Mouse (Mus musculus) central nervous system, embryonic 18 days (tissue): ENCODE results near the gene 9530077C05Rik. TPM values are rescaled to one million over a fixed set of nuclear protein-coding genes. Genes with fewer than 3 reads are reported as not detected.

Source experiments
- polyA plus RNA-seq: library from polyadenylated mRNA; depleted of rRNA; stranded (reverse); fragments of >200 nt; gene quantifications from 2 replicates; pipeline ENCODE4 v1.2.3, GENCODE M21; 2012; rRNA removed

Gene 9530077C05Rik
- 12.0 and 13.4 TPM in 2 replicates for polyA plus RNA-seq

GRCm38 (mm10) chr9:22411002-22411857 lies at the start of gene 9530077C05Rik:
Gene 9530077C05Rik (plus strand): TSS chr9:22411513.

GRCm38 (mm10) chr9:22389021-22389476 lies 22.3 kb upstream of the 9530077C05Rik start, which contains the start of gene Anln:
Gene Anln (minus strand): TSS chr9:22389188.

GRCm38 (mm10) chr9:22453990-22454389 lies 42.7 kb downstream of the 9530077C05Rik start, which contains the start of gene Gm17545:
Gene Gm17545 (plus strand): TSS chr9:22454290.

GRCm38 (mm10) chr9:22469643-22470042 lies 58.3 kb downstream of the 9530077C05Rik start, which contains the start of gene Rp9:
Gene Rp9 (minus strand): TSS chr9:22469743.

GRCm38 (mm10) chr9:22475424-22475868 lies 64.1 kb downstream of the 9530077C05Rik start, which contains the start of gene Bbs9:
Gene Bbs9 (plus strand): TSS chr9:22475715.

Other genes with a start within 250 kb of the 9530077C05Rik start
- 0.28 and 0.33 TPM in 2 replicates for gene Zfp872, start 223.4 kb upstream of the 9530077C05Rik start, polyA plus RNA-seq
- gene Zfp809, start 185.8 kb upstream of the 9530077C05Rik start, polyA plus RNA-seq = 8.3 and 8.7 TPM in 2 replicates
- gene Zfp599, start 151.6 kb upstream of the 9530077C05Rik start, polyA plus RNA-seq = 4.1 and 4.2 TPM in 2 replicates
- 33.8 and 34.3 TPM in 2 replicates for gene Zfp810, start 103.9 kb upstream of the 9530077C05Rik start, polyA plus RNA-seq
- gene Anln, start 22.3 kb upstream of the 9530077C05Rik start, polyA plus RNA-seq = 3.9 and 4.9 TPM in 2 replicates
- not detected in 2 replicates for gene Gm17545, start 42.8 kb downstream of the 9530077C05Rik start, polyA plus RNA-seq
- 97.6 and 100 TPM in 2 replicates for gene Rp9, start 58.2 kb downstream of the 9530077C05Rik start, polyA plus RNA-seq
- 24.6 and 25.0 TPM in 2 replicates for gene Bbs9, start 64.2 kb downstream of the 9530077C05Rik start, polyA plus RNA-seq